Mouse (Mus musculus) hindbrain, embryonic 16.5 days (tissue): ENCODE data around the gene Dock2. TPM values are rescaled to one million over a fixed set of nuclear protein-coding genes. Genes with fewer than 3 reads are reported as not detected.

Source experiments
- ATAC-seq: fragments of 200-750 bp; cut with Nextera tagmentation; 2 replicates; pipeline ENCODE4 v1.8.0; 2017; ENCODE audit warnings: moderate TSS enrichment, moderate library complexity
- H3K27ac ChIP-seq: fragments of 300-500 bp; sonication (generic); 2 replicates; pipeline ENCODE4 v1.5.1; 2014; ENCODE audit warnings: low read depth, mild to moderate bottlenecking, control low read depth, low read length, moderate library complexity
- H3K27me3 ChIP-seq: fragments of 300-500 bp; sonication (generic); replicated peaks from 2 replicates; pipeline ENCODE4 v1.6.1; 2014; ENCODE audit warnings: low read length; ENCODE audit not compliant: control insufficient read depth, insufficient read depth
- H3K36me3 ChIP-seq: fragments of 300-500 bp; sonication (generic); 2 replicates; pipeline ENCODE4 v1.6.1; 2014; ENCODE audit warnings: mild to moderate bottlenecking, low read length, moderate library complexity, mixed read lengths; ENCODE audit not compliant: control insufficient read depth, insufficient read depth
- H3K4me1 ChIP-seq: fragments of 300-500 bp; sonication (generic); 2 replicates; pipeline ENCODE4 v1.6.1; 2014; ENCODE audit warnings: low read depth, low read length; ENCODE audit not compliant: control insufficient read depth, insufficient read depth
- H3K4me2 ChIP-seq: fragments of 300-500 bp; sonication (generic); 2 replicates; pipeline ENCODE4 v1.6.1; 2014; ENCODE audit warnings: mild to moderate bottlenecking, low read length, control low read depth, moderate library complexity
- H3K4me3 ChIP-seq: fragments of 300-500 bp; sonication (generic); 2 replicates; pipeline ENCODE4 v1.5.1; 2014; ENCODE audit warnings: mild to moderate bottlenecking, low read length, control low read depth, moderate library complexity
- H3K9ac ChIP-seq: fragments of 300-500 bp; sonication (generic); 2 replicates; pipeline ENCODE4 v1.6.1; 2014; ENCODE audit warnings: low read depth, mild to moderate bottlenecking, control low read depth, low read length, moderate library complexity
- H3K9me3 ChIP-seq: fragments of 300-500 bp; sonication (generic); 2 replicates; pipeline ENCODE4 v1.6.1; 2014; ENCODE audit warnings: mild to moderate bottlenecking, low read length, moderate library complexity; ENCODE audit not compliant: control insufficient read depth
- WGBS: fragments of 180-500 bp; shearing (Covaris S2); extraction: QIAGEN DNeasy Blood & Tissue Kit; methylation state at CpG from one replicate; pipeline ENCODE4 v1.1.7; 2014; 5-methylcytosine and 5-hydroxymethylcytosine counted together
- polyA plus RNA-seq: library from polyadenylated mRNA; unstranded; fragments of >200 nt; fragmentation: Nextera tagmentation; extraction: Ambion mirVana; gene quantifications from 2 replicates; pipeline ENCODE4 v1.2.1, GENCODE M21; 2015

The Dock2 gene
- polyA plus RNA-seq, 1 experiment from 2014 or later, result 0.55 TPM

GRCm38 (mm10) chr11:34525096-34525891, 258.4 kb downstream of the Dock2 start:
- Histone ChIP-seq H3K4me3 (no peak overlapping the region), H3K4me2 (no peak overlapping the region), H3K4me1 (no peaks in the 10 kb centered on the region), H3K9ac (no peak overlapping the region), H3K36me3 (no peaks in the 10 kb centered on the region), H3K27ac (no peak overlapping the region), H3K9me3 (no peaks in the 10 kb centered on the region), H3K27me3 (no peaks in the 10 kb centered on the region)
- 75% methylated on average over 7 of the region's 7 CpGs for WGBS
- peak; percentile 34; the same call in 1 of the 2 replicates for ATAC-seq

DNA sequence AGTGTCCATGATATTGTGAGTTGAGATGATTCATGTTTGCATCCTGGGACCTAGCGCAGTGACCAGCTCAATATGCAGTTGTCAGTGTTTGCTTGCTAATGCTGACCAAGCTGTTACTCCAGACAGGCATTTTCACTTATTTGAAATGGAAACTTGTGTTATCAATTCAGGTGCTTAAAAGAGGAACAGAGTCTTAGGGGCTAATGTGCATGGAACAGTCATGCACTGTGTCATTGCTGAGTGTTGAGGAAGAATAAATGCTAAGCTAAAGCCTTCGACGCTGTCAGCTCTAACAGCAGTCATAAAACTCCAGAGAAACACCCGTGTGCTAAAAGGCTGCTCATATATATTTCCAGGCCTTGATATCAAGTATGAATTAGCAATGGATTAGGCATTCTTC, 259.1 kb downstream of the Dock2 start:
- 90% methylated on average over 4 of the region's 4 CpGs for WGBS
- Histone ChIP-seq H3K4me3 (no peak overlapping the region), H3K27me3 (no peaks in the 10 kb centered on the region), H3K36me3 (no peaks in the 10 kb centered on the region), H3K4me1 (no peaks in the 10 kb centered on the region), H3K27ac (no peak overlapping the region), H3K9ac (no peak overlapping the region), H3K4me2 (no peak overlapping the region), H3K9me3 (no peaks in the 10 kb centered on the region)
- no peak for ATAC-seq

DNA sequence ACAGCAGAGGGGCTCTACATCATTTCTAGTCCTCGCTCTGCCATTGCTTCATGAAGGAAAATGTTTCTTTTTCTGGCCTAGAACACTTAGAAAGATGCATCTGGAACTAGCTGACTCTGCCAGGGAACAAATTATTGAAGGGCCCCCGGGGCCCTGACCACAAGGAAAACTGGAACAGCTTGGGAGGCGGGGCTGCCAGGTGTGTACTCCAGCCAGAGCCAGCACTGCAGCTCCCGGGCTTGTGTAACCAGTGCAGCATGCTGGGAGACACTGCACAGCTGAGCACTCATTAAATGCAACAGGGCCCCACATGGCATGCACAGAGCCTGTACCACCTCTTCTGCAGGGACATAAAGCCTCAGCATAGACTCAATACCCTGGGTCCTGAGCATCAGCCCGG, 265.1 kb downstream of the Dock2 start:
- H3K27ac ChIP-seq, result no peak overlapping the region

GRCm38 (mm10) chr11:34516971-34517370, 266.7 kb downstream of the Dock2 start:
- Histone ChIP-seq H3K4me1 (no peaks in the 10 kb centered on the region), H3K4me2 (no peak overlapping the region), H3K36me3 (no peaks in the 10 kb centered on the region), H3K9ac (no peak overlapping the region), H3K27me3 (no peaks in the 10 kb centered on the region), H3K9me3 (no peaks in the 10 kb centered on the region), H3K4me3 (no peak overlapping the region), H3K27ac (no peak overlapping the region)
- WGBS, result 32% methylated on average over 2 of the region's 2 CpGs
- no peak for ATAC-seq

More for the DNA sequence above, 265.1 kb downstream of the Dock2 start:
- H3K4me1 ChIP-seq, result no peaks in the 10 kb centered on the region
- no peak overlapping the region for H3K4me3 ChIP-seq
- H3K36me3 ChIP-seq, result no peaks in the 10 kb centered on the region
- H3K9ac ChIP-seq, result no peak overlapping the region
- no peaks in the 10 kb centered on the region for H3K27me3 ChIP-seq
- H3K4me2 ChIP-seq, result no peak overlapping the region
- H3K9me3 ChIP-seq, result no peaks in the 10 kb centered on the region
- 55% methylated on average over 5 of the region's 5 CpGs for WGBS
- peak; percentile 63 for ATAC-seq

DNA sequence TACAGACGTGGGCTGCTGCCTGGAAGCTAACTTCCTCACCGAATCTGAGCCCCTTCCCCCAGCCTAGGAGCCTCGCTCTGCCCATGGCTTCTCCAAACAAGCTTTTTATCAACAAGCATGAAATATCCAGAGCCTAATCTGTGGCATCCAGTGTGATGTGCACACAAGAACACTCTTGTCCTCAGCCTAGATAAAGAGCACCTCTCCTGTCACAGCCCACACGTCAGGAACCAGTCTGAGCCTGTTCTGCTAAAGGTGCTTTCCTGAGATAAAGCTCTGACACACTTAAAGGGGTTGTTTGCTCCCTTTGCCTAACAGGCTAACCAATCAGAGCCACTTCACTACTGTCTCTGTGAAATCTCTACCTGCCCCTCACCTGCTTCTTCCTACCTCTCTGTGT, 268.4 kb downstream of the Dock2 start:
- WGBS, result 64% methylated on average over 4 of the region's 4 CpGs
- Histone ChIP-seq H3K4me2 (no peak overlapping the region), H3K9ac (no peak overlapping the region), H3K4me3 (no peak overlapping the region), H3K27ac (no peak overlapping the region), H3K36me3 (no peaks in the 10 kb centered on the region), H3K4me1 (no peaks in the 10 kb centered on the region), H3K27me3 (no peaks in the 10 kb centered on the region), H3K9me3 (no peaks in the 10 kb centered on the region)
- no peak for ATAC-seq

DNA sequence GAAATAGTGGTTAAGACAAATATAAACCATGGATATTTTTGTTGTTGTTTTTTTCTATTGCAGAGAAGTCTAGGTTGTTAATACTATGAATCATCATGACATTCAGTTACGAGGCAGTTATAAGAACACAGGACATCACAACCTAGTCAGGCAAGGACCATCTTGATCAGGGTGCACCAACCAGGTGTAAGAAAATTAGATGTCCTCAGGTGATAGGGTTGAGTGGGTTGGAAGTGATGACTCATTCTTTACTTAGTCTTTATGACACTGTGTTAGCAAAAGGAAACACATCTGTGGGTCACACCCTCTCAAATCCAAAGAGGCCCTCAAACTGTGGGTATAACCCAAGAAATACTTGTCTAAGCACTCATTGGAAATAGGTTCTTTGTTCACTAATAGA, 277.3 kb downstream of the Dock2 start:
- Histone ChIP-seq H3K4me1 (no peaks in the 10 kb centered on the region), H3K9ac (no peak overlapping the region), H3K9me3 (no peaks in the 10 kb centered on the region), H3K27me3 (no peaks in the 10 kb centered on the region), H3K36me3 (no peaks in the 10 kb centered on the region), H3K27ac (no peak overlapping the region), H3K4me2 (no peak overlapping the region), H3K4me3 (no peak overlapping the region)
- ATAC-seq, result no peak
- 95% methylated on average over 1 of the region's 1 CpGs for WGBS

DNA sequence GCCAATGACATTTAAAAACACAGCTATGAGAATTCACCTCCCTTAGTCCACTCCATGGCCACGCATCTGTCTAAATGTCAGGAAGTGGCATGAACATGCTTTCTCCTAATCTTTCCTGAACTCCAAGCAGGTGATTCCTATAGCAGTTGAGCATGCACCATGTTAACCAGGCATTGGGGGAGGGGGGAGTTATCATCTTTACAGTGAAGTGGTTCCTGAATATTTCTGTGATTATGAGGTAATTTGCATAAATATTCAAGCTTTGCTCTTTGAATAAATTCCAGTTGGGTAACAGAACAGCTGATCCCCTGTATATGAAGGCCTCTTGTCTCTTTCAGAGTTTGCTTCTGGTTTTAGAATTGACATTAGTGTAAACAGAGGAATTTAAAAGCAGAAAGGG, 284.0 kb downstream of the Dock2 start:
- H3K36me3 ChIP-seq, result no peaks in the 10 kb centered on the region
- WGBS, result 86% methylated on average over 1 of the region's 1 CpGs
- H3K9me3 ChIP-seq, result no peaks in the 10 kb centered on the region
- no peaks in the 10 kb centered on the region for H3K4me1 ChIP-seq
- no peaks in the 10 kb centered on the region for H3K27me3 ChIP-seq
- no peak for ATAC-seq
- H3K4me2 ChIP-seq, result no peak overlapping the region
- no peak overlapping the region for H3K9ac ChIP-seq
- no peak overlapping the region for H3K4me3 ChIP-seq
- no peak overlapping the region for H3K27ac ChIP-seq

DNA sequence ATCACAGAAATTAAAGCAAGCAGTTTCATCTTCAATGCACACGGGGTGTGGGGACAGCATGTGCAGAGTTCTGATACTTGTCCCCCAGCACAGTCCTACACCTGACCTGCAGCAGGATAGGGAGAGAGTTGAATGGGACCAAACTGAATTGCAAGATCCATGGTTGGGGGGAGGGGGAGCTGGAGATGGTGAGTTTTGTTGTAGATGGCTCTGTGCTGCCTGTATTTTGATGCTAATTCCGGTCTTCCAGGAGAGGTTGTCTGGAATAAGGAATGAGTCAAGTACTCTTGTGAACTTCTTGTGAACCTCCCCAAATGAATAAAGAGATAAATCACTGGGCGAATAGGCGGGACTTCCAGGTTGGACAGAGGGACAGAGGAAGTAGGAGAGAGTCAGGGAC, 289.0 kb downstream of the Dock2 start:
- Histone ChIP-seq H3K36me3 (no peaks in the 10 kb centered on the region), H3K27ac (no peak overlapping the region), H3K9me3 (no peaks in the 10 kb centered on the region), H3K27me3 (no peaks in the 10 kb centered on the region), H3K4me1 (no peaks in the 10 kb centered on the region), H3K4me2 (no peak overlapping the region), H3K4me3 (no peak overlapping the region), H3K9ac (no peak overlapping the region)
- 60% methylated on average over 4 of the region's 4 CpGs for WGBS
- ATAC-seq, result no peak

- H3K36me3 ChIP-seq, result no peaks in the 10 kb centered on the region
- no peaks in the 10 kb centered on the region for H3K27me3 ChIP-seq
- ATAC-seq, result no peak
- no peaks in the 10 kb centered on the region for H3K4me1 ChIP-seq
- H3K27ac ChIP-seq, result no peak overlapping the region
- no peaks in the 10 kb centered on the region for H3K9me3 ChIP-seq
- H3K9ac ChIP-seq, result no peak overlapping the region
- H3K4me3 ChIP-seq, result no peak overlapping the region
- 94% methylated on average over 3 of the region's 3 CpGs for WGBS
- no peak overlapping the region for H3K4me2 ChIP-seq
Measured at GRCm38 (mm10) chr11:34492986-34493385, 290.7 kb downstream of the Dock2 start.
